Mouse (Mus musculus): ENCODE measurements around the gene U2af2.

GRCm38 (mm10) chr7:5087886-5088285 lies 25.9 kb downstream of the U2af2 start:
- no peak for TF ChIP-seq CTCF (IDR thresholded peaks at IDR 0.05; ENCODE audit: control insufficient read depth, insufficient read depth, low read length)
- TF ChIP-seq POLR2A (IDR thresholded peaks at IDR 0.05; ENCODE audit: borderline replicate concordance, control insufficient read depth, low read depth, low read length), result no peak

Measured in bone marrow, adult 2 months (tissue).